Mouse (Mus musculus) brain, embryonic 14.5 days (tissue): ENCODE measurements at regions not wholly inside any gene's neighbourhood (a gene's known extent, or its start where the extent isn't known, plus 50 kb on each side); places are given as distances from the start of the nearest gene placed in this dataset.

Experiments
- CTCF ChIP-seq: fragments of 200-500 bp; IDR thresholded peaks from 2 replicates; pipeline ENCODE4 v1.5.1; 2012; ENCODE audit warnings: inconsistent platforms, mild to moderate bottlenecking, moderate library complexity, borderline replicate concordance; ENCODE audit not compliant: insufficient read depth, insufficient read length; ENCODE audit errors: extremely low read depth
- POLR2A ChIP-seq: fragments of 200-500 bp; IDR thresholded peaks from 2 replicates; pipeline ENCODE4 v1.6.1; 2012; ENCODE audit warnings: mild to moderate bottlenecking, inconsistent platforms, borderline replicate concordance; ENCODE audit not compliant: poor library complexity, insufficient read depth, insufficient read length, severe bottlenecking; ENCODE audit errors: extremely low read depth

GRCm38 (mm10) chr4:81178782-81179135 is 263.9 kb downstream of the Mpdz start:
- TF ChIP-seq CTCF (peak; percentile 99), POLR2A (no peak)
